Mouse (Mus musculus) left cerebral cortex, adult 6 months (tissue): Measurements from ENCODE around the gene Rnase9. TPM values are rescaled to one million over a fixed set of nuclear protein-coding genes. Genes with fewer than 3 reads are reported as not detected.

Experiments used
- long read RNA-seq, 2 experiments: library from polyadenylated mRNA; unstranded; transcript quantifications; one replicate each; pipeline ENCODE4 v2.0.0; 2019 to 2020
- polyA plus RNA-seq: library from polyadenylated mRNA; unstranded; fragments of <200 nt; fragmentation: Nextera tagmentation; gene quantifications from 2 replicates; pipeline ENCODE4 v1.2.3, GENCODE M21; 2021

The Rnase9 gene
- polyA plus RNA-seq = not detected in 2 replicates
- long read RNA-seq, experiment 1 = 0 reads
- long read RNA-seq, experiment 2 = 0 reads

DNA sequence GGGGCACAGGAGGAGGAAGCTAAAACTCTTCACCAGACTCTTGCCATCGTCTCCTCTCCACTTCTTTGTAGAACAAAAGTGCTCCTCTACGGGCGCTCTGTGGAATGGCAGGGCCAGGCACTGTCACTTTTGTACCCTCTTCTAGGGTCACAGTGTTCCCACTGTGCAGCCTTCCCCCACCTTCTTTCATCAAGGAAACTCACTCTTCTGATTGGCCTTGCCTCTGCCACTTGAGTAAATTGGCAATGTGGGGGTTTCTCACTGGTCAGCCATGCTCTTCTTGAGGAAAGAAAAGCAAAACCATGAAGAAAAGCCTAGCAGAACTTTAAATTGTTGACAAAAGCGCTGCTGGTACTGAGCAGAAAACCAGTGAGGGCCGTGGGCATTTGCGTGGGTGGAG is at the start of gene Rnase9:
Gene Rnase9 (minus strand): TSS at position 101 of the 400 bp plus-strand sequence.

DNA sequence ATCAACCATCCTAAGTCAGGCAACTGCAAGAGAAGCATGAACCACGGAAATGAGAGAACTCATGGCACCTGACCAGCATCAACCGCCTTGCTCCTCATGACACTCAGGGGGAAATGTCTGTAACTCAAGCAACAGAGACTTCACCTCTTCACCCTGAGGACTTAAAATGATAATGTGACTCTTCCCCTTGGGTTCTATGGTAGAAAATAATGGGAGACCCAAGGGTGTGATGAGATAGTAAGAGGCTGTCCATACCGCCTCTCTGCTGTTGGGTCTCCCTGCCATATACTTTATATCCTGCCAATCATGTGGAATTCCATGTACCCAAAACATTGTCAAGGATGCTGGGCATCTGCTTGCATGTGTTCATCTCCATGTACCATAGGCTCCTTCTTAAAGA is 32.7 kb upstream of the Rnase9 start, which contains the start of gene Olfr750:
Gene Olfr750 (minus strand): TSS at position 101 of the 400 bp plus-strand sequence.

DNA sequence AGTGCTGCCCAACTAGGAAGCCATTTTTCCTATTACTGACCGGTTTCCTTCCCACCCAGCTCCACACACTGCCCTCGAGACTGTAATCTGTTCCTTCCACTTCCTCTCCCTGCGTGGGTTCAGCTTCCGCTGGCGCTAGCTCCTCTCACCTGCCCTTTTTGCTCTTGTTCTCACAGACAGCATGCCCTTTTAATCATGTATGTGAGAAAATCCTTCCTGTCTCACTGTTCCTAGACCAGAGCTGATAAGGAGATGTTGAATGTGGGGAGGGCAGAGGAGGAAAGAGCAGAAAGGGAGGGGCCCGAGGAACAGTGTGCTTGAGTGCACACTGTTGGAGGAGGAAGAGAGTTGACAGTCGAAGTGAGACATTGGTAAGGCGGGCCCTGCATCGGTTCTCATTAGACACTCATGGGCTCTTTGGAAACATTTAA is 15.7 kb upstream of the Rnase9 start, which contains the start of gene Rnase12:
Gene Rnase12 (minus strand): TSS at position 261 of the 431 bp plus-strand sequence.

DNA sequence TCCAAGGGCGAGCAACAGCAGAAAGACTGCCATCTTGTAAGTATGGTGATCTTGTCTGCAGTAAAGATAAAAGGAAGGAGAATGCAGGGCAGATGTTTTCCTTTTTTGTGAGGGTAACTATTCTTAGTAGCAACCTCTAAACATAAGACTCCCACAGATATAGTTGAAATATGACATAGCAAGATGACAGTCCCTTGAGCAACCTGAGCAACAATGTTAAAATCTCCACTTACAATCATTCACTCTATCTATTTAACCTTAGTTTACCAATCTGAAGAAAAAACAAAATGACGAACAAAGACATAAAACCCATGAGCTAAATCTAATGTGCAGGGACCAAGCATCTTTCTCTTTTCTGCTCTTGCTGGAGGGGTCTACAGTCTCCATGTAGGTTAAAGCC is 8.4 kb upstream of the Rnase9 start, which contains the start of gene Rnase11:
Gene Rnase11 (minus strand): TSS at position 101 of the 400 bp plus-strand sequence.

DNA sequence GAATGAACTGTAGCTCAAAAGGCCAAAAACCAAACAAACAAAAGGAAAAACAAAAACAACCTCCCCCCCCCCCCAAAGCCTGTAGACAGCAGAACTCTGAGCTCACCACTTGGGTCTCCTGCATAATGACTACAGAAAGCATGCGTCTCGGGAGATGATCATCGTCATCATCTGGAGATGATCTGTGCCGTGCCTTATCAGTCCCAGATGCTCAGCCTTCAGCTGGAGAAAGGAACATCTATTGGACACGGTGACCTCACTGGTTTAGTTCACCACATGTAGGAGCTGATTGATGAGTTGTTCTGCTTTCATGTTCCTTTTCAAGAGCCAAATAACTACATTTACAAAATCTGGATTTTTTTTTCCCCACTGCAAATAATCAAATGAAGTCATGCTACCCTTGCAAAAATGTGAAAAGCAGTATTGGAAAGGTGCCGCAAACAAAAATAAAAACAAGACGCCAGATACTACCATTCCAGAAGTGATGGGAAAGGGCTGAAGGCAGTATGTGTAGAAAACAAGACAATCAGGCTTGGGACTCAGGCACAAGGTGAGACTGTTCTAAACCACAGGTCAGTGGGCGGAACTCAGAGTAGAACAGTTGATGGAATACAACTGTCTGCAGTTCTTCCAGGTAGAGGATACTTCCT is 34.4 kb downstream of the Rnase9 start, which contains the start of gene Rnase10:
Gene Rnase10 (plus strand): TSS at position 600 of the 650 bp plus-strand sequence.

Other genes with a start within 250 kb of the Rnase9 start
- not detected in 2 replicates for gene Ccnb1ip1, start 234.1 kb downstream of the Rnase9 start, polyA plus RNA-seq
- gene Parp2, start 234.0 kb downstream of the Rnase9 start, polyA plus RNA-seq = 20.4 and 20.8 TPM in 2 replicates
- 1.5 and 2.0 TPM in 2 replicates for gene Tep1, start 171.3 kb downstream of the Rnase9 start, polyA plus RNA-seq
- 0.61 and 0.65 TPM in 2 replicates for gene Klhl33, start 144.4 kb downstream of the Rnase9 start, polyA plus RNA-seq
- gene Osgep, start 117.0 kb downstream of the Rnase9 start, polyA plus RNA-seq = 58.6 and 80.7 TPM in 2 replicates
- 69.3 and 83.9 TPM in 2 replicates for gene Apex1, start 116.9 kb downstream of the Rnase9 start, polyA plus RNA-seq
- gene Pip4p1, start 111.0 kb downstream of the Rnase9 start, polyA plus RNA-seq = 42.9 and 88.9 TPM in 2 replicates
- gene Pnp, start 110.8 kb downstream of the Rnase9 start, polyA plus RNA-seq = 7.8 and 10.7 TPM in 2 replicates
- not detected in 2 replicates for gene Gm49342, start 97.4 kb downstream of the Rnase9 start, polyA plus RNA-seq
- gene Pnp2, start 85.9 kb downstream of the Rnase9 start, polyA plus RNA-seq = 1.5 and 2.1 TPM in 2 replicates
- gene Rnase10, start 34.1 kb downstream of the Rnase9 start, polyA plus RNA-seq = 0.09 and 0.13 TPM in 2 replicates
- gene Rnase11, start 8.3 kb upstream of the Rnase9 start, polyA plus RNA-seq = not detected in 2 replicates
- gene Rnase12, start 15.8 kb upstream of the Rnase9 start, polyA plus RNA-seq = not detected in 2 replicates
- gene Olfr750, start 32.6 kb upstream of the Rnase9 start, polyA plus RNA-seq = not detected in 2 replicates
- gene Rnase4, start 49.2 kb upstream of the Rnase9 start, polyA plus RNA-seq = 17.0 and 17.2 TPM in 2 replicates
- gene Ang, start 49.3 kb upstream of the Rnase9 start, polyA plus RNA-seq = 3.2 and 3.5 TPM in 2 replicates
- gene Eddm3b, start 72.6 kb upstream of the Rnase9 start, polyA plus RNA-seq = not detected in 2 replicates
- gene Rnase6, start 82.0 kb upstream of the Rnase9 start, polyA plus RNA-seq = 0.10 and 0.44 TPM in 2 replicates
- gene Rnase1, start 104.9 kb upstream of the Rnase9 start, polyA plus RNA-seq = 1.2 and 1.7 TPM in 2 replicates
- not detected in 2 replicates for gene Rnase2b, start 120.4 kb upstream of the Rnase9 start, polyA plus RNA-seq
- not detected in 2 replicates for gene Ang2, start 157.3 kb upstream of the Rnase9 start, polyA plus RNA-seq
- gene Ear14, start 161.5 kb upstream of the Rnase9 start, polyA plus RNA-seq = not detected in 2 replicates
- not detected in 2 replicates for gene Rnase2a, start 214.2 kb upstream of the Rnase9 start, polyA plus RNA-seq